Mouse (Mus musculus) MEL (cell line): ENCODE results near the gene Pbx4.

Experiments
- BHLHE40 ChIP-seq: IDR thresholded peaks from 2 replicates; pipeline ENCODE4 v1.6.1; 2012; ENCODE audit warnings: low read depth, mild to moderate bottlenecking, inconsistent platforms, low read length, improper control_type of control experiment, borderline replicate concordance
- CHD2 ChIP-seq: IDR thresholded peaks from 2 replicates; pipeline ENCODE4 v1.6.1; 2011; ENCODE audit warnings: low read length, improper control_type of control experiment
- CTCF ChIP-seq, 3 experiments: IDR thresholded peaks in 2 of 3; conservative IDR thresholded peaks in 1 of 3; 2 replicates each; pipeline ENCODE4 v1.5.1; 2011 to 2012; ENCODE audit warnings: low read length in 3 of 3, low read depth in 2 of 3, mild to moderate bottlenecking in 2 of 3, improper control_type of control experiment in 1 of 3, inconsistent platforms in 1 of 3, mixed read lengths in 1 of 3, moderate library complexity in 1 of 3; ENCODE audit not compliant: control insufficient read depth in 1 of 3, insufficient read depth in 1 of 3, poor library complexity in 1 of 3, severe bottlenecking in 1 of 3
- EP300 ChIP-seq, 2 experiments: IDR thresholded peaks; 2 replicates each; pipeline ENCODE4 v1.6.1; 2011; ENCODE audit warnings: improper control_type of control experiment in 2 of 2, low read length in 2 of 2, low read depth in 1 of 2, mild to moderate bottlenecking in 1 of 2
- MAX ChIP-seq: IDR thresholded peaks from 2 replicates; pipeline ENCODE4 v1.6.1; 2011; ENCODE audit warnings: low read length, improper control_type of control experiment
- MXI1 ChIP-seq: IDR thresholded peaks from 2 replicates; pipeline ENCODE4 v1.6.1; 2011; ENCODE audit warnings: mild to moderate bottlenecking, low read depth, low read length, improper control_type of control experiment
- POLR2A ChIP-seq, 2 experiments: IDR thresholded peaks; 2 replicates each; pipeline ENCODE4 v1.6.1; 2011 to 2012; ENCODE audit warnings: low read length in 2 of 2, mild to moderate bottlenecking in 2 of 2, control low read depth in 1 of 2, improper control_type of control experiment in 1 of 2, low read depth in 1 of 2, moderate library complexity in 1 of 2; ENCODE audit not compliant: control insufficient read depth in 1 of 2, insufficient read depth in 1 of 2, poor library complexity in 1 of 2
- RAD21 ChIP-seq: IDR thresholded peaks from 2 replicates; pipeline ENCODE4 v1.6.1; 2011; ENCODE audit warnings: mild to moderate bottlenecking, low read depth, low read length, improper control_type of control experiment
- RCOR1 ChIP-seq: IDR thresholded peaks from 2 replicates; pipeline ENCODE4 v1.6.1; 2012; ENCODE audit warnings: low read depth, mild to moderate bottlenecking, inconsistent platforms, low read length, improper control_type of control experiment
- SIN3A ChIP-seq: IDR thresholded peaks from 2 replicates; pipeline ENCODE4 v1.6.1; 2012; ENCODE audit warnings: low read length, improper control_type of control experiment, inconsistent platforms
- TAL1 ChIP-seq: IDR thresholded peaks from 2 replicates; pipeline ENCODE4 v1.6.1; 2012; ENCODE audit warnings: mild to moderate bottlenecking, inconsistent platforms, low read length, moderate library complexity, mixed read lengths
- ZC3H11A ChIP-seq: IDR thresholded peaks from 2 replicates; pipeline ENCODE4 v1.6.1; 2012; ENCODE audit warnings: low read depth, mild to moderate bottlenecking, inconsistent platforms, low read length, improper control_type of control experiment

- TF ChIP-seq RCOR1 (no peak), RAD21 (no peak), MAX (no peak), CHD2 (no peak), BHLHE40 (no peak), CTCF (IDR thresholded peaks at IDR 0.05 in 2 of 3, conservative IDR thresholded peaks at IDR 0.05 in 1 of 3; ENCODE audit: control insufficient read depth in 1 of 3, insufficient read depth in 1 of 3, low read depth in 2 of 3, low read length in 3 of 3, poor library complexity in 1 of 3, severe bottlenecking in 1 of 3) (no peak), POLR2A (IDR thresholded peaks at IDR 0.05; ENCODE audit: control insufficient read depth in 1 of 2, insufficient read depth in 1 of 2, low read depth in 1 of 2, low read length in 2 of 2, poor library complexity in 1 of 2) (no peak), ZC3H11A (no peak), MXI1 (no peak), EP300 (IDR thresholded peaks at IDR 0.05; ENCODE audit: low read depth in 1 of 2, low read length in 2 of 2) (no peak), TAL1 (no peak), SIN3A (no peak)
Observed at GRCm38 (mm10) chr8:69876097-69876496, 43.8 kb downstream of the Pbx4 start.
